Mouse (Mus musculus) cerebellum, postnatal 36 days (tissue): ENCODE measurements around the gene Gm12248.
"Not testable (repeated sequence)": the region's sequence is repeated elsewhere in the genome, so short reads cannot be mapped to it uniquely, and the experiment has no call there.

Experiments
- DNase-seq, 2 experiments: peaks; one replicate each; pipeline ENCODE4 v3.0.0; 2021 to 2022; ENCODE audit warnings: mixed read lengths in 2 of 2

Gene Gm12248

DNA sequence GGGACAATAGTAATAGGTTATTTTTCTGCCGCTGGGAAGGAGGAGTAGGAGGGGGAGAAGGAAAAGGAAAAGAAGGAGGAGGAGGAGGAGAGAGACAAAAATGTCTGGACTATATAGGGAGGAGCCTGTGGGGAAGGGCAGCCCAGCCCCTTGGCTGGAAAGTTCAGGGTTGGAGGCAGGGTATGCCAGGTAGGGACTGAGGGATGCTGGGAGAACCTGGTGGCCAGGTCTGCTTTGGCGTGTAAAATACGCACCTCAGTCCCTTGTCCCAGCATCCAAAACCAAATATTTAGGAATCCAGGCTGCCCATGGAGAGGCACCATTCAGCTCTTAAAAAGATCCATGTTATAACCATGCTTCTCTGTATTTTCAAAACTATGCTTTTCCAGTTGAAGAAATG lies 9.2 kb upstream of the Gm12248 start:
- no peak for DNase-seq

GRCm38 (mm10) chr11:58101194-58101720 lies 8.3 kb upstream of the Gm12248 start:
- DNase-seq: no peak

- DNase-seq: no peak
Observed at GRCm38 (mm10) chr11:58100006-58100405, 7.1 kb upstream of the Gm12248 start.

GRCm38 (mm10) chr11:58098366-58098720 lies 5.4 kb upstream of the Gm12248 start:
- not testable (repeated sequence) for DNase-seq

DNA sequence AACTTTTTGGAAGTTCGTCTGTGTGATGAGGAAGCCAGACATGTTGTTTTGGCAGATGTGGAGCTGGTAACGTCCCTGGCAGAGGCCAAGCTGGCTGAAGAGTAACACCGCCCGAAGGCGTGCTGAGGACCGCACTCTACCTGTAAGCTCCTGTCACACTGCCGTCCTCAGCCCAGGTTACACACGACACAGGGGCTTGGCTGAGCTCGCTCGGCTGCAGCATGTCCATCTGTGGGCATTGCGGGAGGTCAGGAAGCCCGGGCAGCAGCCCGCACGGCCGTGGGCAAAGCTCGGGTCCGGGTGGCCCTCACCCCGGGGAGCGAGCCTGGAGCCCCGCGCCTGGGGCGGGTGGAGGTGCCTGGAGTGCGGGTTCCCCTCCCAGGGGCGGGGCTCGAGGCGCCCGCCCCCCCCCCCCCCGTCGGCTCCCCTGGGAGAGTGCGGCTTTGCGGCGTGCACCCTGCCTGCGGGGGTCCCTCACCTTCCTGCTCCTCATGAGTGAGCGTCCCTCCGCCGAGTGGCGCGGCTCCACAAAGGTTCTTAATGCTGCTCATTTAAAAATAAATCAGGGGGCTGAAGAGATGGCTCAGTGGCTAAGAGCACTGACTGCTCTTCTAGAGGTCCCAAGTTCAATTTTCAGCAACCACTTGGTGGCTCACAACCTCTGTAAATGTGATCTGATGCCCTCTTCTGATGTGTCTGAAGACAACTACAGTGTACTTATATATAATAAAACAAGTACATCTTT lies 4.9 kb upstream of the Gm12248 start:
- peak in 1 of 2 experiments; percentile 63 for DNase-seq

DNA sequence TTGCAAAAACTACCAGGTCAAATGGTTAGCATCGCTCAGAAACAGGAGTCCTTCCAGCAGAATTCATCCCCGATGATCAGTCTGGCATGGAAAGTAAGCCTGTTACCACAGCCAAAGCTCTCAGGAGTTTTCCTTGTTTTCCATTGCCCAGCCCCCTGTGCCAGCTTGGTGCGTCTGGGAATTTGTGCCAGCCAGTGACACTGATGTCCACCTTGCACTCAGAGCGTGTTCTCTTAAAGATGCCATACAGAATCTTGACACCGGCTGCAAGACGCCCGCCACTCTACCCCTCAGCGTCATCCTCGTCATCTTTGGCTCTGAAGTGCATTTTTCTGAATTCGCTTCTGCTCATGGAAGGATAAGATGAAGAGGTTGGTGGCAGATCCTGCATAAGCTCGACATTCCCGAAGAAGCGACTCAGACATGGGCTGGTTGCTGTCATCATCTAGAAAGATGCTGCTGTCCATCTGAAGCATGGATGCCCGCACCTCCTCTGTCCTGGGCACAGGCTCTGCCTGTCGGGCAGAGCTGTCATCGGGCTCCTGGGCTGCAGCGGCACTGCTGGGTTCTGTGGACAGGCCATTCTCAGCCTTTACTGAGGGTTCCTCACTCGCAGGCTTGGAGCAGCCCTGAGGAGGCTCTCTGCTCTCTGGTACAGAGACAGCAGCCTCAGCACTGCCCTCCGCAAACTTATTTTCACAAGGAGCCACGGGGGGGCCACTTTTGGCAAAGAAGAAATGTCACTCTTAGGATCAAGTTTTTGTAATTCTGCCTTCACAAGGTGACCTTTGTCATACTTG lies 4.1 kb upstream of the Gm12248 start:
- peak; percentile 57 to 58 for DNase-seq

DNA sequence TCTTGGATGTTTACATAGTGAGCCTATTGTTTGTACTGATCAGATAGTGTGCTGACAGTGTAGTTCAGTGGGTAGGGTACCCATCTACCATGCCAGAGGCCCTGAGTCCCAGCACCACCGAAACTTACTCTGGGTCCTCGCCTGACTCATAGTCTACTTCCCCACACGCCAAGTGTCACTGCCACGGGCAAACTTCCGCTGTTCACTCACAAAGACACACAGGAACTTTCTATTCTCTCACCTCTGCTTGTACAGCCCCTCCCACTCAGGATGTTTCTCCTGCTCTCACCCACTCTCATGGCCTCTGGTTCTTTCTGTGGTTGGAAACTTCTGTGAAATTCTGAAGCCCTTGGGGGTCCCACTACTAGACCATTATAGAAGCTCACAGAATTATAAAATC lies 3.2 kb upstream of the Gm12248 start:
- no peak for DNase-seq

DNA sequence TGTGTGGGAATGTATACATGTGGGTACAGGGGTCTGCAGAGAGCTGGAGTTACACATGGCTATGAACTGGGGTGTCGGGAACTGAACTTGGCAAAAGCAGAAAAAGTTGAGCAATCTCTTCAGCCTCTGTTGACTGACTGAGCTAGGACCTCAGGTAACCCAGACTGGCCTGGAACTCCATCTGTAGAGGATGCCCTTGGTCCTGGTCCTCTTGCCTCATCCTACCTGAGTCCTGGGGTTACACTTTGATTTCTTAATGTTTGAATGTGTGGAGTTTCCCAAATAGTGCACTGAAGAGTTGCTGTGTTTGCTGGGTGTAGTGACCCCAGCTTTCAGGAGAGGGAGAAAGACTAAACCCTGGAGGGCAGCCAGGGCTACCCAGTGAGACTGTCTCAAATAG lies 2.6 kb upstream of the Gm12248 start:
- no peak for DNase-seq

DNA sequence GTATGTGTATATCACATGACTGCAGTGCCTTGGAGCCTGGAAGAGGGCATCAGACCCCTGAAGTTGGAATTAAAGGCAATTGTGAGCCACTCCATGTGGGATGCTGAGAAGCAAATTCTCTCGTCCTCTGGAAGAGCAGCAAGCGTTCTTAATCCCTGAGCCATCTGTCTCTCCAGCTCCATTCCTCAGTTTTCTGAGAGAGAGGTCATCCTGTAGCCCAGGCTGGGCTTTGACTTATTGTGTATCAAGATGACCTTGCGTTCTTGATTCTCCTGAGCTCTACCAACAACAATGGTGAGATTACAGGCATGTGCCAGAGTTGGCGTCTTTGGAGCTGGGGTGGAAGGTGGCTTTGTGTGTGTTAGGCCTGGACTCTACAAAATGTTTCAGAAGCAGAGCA lies 1.8 kb upstream of the Gm12248 start:
- DNase-seq: no peak

DNA sequence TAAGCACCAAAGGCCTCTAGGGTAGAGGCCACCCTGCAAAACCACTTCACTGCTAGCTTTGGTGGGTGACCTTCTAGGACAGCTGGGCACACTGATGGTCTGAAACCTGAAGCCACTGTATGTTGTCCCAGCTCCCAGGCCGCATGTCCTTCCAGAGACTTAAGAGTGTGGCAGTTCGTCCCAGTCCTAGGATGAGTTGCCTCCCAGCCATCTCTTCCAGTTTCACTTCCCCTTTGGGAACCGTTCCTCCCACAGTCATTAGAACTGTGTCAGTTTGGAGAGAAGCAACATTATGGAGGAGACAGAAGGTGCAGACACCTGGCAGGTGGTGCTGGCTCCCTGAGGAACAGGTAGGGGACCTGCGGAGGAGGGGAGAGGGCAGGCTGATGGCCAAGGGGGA lies 393 bp downstream of the Gm12248 start:
- DNase-seq: no peak

DNA sequence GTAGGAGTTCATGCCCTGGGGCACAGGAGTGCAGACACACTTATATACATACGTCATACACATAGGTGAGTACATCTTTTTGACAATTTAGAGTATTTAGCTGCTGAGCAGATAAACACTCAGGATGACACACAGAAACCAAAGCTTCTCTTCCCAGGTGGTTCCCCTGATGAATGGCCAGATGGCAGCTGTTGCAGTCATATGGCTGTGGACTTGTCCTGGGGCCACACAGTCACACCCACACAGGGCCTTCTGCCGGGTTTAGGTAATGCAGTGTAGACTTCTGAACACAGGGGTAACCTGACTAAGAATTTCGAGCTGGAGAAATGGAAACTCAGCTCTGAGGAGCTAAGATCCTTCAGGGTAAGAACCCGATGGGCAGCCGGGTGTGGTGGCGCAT lies 11.2 kb downstream of the Gm12248 start:
- DNase-seq: peak; percentile 52 to 65

- no peak for DNase-seq
Observed at GRCm38 (mm10) chr11:58077270-58077669, 15.7 kb downstream of the Gm12248 start.

DNA sequence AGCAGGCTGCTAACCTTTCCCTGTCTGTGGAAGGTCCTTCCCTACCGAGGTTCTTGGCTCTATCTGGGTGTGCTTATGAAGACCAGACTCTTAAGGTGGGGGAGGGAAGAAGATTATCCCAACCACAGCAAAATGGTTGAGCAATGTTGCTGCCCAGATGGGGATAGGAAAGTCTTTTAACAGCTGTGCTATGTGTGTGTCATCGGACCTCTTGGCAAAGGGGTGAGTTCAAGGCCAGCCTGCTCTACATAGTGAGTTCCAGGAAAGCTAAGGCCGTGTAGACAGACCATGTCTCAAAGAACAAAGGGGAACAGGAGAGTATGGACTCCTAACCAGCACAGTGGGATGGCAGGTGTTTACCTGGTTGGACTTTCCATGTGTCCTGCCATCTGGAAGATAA lies 20.0 kb downstream of the Gm12248 start:
- DNase-seq: no peak

- no peak for DNase-seq
Observed at GRCm38 (mm10) chr11:58065025-58065424, 27.9 kb downstream of the Gm12248 start.

DNA sequence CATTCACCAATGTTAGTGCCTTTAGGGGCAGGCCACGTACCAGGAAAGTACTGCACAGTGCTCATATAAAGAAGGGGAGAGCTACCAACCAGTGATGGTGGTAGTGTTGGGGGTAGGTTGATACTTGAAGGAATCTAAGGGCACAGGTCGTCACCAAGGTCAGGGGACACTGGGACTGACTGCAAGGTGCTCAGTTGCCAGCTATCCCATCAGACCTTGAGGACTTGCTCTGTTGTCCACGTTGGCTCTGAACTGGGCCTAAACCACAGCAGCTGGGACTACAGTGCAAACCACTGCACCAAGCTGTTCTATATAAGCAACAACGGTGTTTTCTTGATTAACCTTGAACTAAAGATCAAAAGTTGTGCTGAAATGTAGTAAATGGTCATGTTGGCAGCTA lies 30.3 kb downstream of the Gm12248 start:
- no peak for DNase-seq

- DNase-seq: peak; percentile 63 to 76
Observed at GRCm38 (mm10) chr11:58061218-58061617, 31.7 kb downstream of the Gm12248 start.

DNA sequence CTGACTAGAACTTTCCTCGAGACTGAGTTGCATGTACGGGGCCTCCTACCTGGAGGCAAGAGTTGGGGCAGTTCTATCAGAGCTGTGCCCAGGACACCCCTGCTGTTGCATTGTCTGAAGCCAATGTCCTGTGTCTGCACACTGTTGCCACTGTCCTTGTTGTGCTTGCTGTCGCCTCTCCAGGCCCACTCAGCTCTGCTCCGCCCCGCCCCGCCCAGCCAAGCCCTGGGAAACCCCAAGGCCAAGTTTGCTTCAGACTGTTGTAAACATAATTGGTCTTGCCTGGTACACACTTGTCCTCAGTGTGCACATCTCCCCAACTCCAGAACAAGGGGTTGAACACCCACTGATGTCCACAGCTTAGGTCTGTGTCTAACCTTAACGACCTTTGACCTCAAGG lies 33.2 kb downstream of the Gm12248 start:
- DNase-seq: not testable (repeated sequence)

DNA sequence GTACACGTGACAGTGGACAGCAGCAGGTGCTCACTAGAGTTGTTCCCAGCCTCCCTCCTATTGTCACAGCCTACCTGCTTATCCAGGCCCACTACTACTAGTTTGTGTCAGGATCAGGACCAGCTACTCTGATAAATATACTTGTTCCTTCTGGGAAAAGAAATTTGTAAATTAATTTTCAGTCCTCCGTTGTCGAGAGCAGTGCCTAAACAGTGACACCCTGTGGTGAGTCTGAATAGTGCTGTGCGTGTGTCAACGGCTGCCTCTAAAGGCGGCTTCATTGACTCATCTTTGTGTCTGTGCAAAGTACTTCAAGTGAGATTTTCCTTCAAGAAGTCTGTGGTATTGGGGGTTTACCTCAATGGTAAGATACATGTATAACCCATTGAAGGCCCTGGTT lies 35.5 kb downstream of the Gm12248 start:
- peak; percentile 53 to 59 for DNase-seq

DNA sequence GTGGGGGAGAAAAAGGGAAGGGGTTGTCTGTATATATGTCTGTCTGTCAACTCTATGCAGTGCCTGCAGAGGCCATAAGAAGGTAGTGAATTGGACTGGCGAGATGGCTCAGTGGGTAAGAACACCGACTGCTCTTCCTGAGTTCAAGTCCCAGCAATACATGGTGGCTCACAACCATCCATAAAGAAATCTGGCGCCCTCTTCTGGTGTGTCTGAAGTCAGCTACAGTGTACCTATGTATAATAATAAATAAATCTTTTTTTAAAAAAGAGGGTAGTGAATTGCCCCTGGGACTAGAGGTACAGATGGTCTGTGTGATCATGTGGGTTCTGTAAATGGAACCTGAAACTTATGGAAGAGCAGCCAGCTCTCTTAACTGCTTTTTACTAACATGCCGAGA lies 46.5 kb downstream of the Gm12248 start:
- no peak for DNase-seq

GRCm38 (mm10) chr11:58042861-58043431 lies 50.0 kb downstream of the Gm12248 start:
- no peak for DNase-seq

- no peak for DNase-seq
Observed at GRCm38 (mm10) chr11:58039027-58039426, 53.9 kb downstream of the Gm12248 start.

DNA sequence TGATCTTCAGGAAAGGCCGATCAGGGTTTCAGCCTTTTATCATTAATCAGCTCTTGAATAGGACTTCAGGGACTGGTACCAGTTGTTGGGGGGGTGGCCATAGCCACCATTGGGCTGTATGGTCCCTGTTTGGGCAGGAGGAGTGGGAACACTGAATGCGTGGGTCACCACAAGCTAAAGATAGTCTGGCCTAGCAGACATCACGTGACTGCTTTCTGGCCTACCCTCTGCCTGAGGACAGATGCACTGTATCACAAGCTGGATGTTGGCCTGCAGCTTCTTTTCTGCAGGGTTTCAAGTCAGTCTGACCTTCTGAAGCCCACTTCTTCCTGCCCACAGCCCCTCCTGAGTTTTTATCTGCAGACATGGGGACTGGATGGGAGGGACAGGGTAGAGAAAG lies 59.3 kb downstream of the Gm12248 start:
- DNase-seq: no peak

GRCm38 (mm10) chr11:58031176-58031575 lies 61.8 kb downstream of the Gm12248 start:
- DNase-seq: no peak

GRCm38 (mm10) chr11:58029869-58030268 lies 63.1 kb downstream of the Gm12248 start:
- DNase-seq: no peak
